Mouse (Mus musculus): Measurements from ENCODE around the gene Sptbn4.

The Sptbn4 gene

DNA sequence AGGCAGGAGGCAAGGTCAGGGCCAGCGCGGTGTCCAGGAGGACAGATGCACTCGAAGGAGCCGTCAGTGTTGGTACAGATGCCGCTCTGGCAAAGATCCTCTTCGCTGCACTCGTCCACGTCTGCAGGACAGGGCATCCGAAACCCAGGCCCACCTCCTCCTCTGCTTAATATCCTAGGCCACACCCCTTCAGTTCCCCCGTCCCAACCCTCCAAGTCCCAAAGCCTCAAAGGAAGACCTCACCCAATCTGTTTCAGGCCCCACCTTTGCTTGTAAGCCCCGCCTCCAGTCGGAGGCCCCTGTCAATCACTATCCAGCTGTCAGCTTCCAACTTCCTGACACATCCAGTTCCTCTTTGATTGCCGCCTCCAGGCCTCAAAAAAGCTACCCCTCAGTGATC lies 125.2 kb downstream of the Sptbn4 start:
- no peak for DNase-seq

GRCm38 (mm10) chr7:27319411-27319810 lies 128.1 kb downstream of the Sptbn4 start:
- no peak for DNase-seq

DNA sequence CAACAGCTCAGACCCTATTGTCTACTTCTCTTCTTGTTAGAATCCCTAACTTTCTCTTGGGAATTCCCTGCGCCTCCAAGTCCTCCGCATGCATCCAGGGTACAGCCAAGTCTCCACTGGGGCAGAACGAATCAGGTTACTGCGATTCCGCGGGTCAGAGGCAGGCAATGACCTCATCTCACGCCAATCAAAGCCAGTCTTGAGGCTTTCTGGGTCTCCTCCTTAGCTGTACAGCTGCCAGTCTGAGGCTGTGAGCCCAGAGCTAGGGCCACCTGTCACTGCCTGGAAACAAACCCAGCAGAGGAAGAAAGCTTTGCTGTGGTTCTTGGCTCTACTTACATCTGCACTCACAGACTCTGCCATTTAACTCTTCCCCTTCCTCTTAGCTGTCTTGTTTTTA lies 131.5 kb downstream of the Sptbn4 start:
- no peak for DNase-seq

DNA sequence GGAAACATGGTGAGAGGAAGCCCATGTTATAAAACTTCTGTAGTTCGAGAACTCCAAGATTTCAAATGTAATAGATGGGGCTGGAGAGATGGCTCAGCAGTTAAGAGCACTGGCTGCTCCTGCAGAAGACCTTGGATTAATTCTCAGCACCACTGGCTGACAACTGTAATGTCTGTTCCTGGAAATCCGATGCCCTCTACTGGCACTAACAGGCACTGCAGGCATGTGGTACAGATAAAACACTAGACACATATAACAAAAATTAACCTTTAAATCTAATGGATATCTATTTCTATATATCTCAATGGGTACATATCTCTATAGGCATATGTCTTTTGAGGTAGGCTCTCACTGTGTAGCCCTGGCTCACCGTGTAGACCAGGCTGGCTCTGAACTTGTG lies 133.1 kb downstream of the Sptbn4 start:
- DNase-seq = no peak

DNA sequence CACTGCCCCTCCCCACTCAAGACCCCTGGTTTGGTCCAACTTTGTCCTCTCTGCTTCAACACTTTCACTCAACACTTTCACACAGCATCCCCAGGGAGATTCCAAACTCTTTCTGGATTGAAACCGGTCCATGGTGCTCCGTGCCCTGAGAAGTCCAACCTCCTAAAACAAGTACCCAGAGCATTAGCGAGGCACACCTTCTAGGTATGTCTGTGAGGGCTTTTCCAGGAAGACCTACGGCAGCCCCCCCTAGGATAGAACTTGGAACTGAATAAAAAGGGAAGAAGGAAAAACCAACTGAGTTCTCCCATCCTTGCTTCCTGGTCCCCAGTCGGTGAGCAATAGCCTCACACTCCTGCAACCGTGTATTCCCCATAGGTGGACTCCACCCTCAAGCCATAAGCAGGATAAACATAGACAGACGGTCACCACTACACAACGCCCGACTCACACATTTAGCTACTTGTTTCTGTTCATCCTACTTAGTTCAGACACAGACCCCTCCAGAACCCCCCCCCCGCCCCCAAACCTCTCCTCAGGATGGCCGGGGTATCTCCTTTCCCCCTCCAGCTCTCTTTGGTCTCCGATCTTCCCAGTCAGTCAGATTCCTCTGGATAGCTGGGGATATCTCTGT lies 135.7 kb downstream of the Sptbn4 start:
- DNase-seq = no peak

- no peak for DNase-seq
Measured at GRCm38 (mm10) chr7:27310996-27311535, 136.4 kb downstream of the Sptbn4 start.

DNA sequence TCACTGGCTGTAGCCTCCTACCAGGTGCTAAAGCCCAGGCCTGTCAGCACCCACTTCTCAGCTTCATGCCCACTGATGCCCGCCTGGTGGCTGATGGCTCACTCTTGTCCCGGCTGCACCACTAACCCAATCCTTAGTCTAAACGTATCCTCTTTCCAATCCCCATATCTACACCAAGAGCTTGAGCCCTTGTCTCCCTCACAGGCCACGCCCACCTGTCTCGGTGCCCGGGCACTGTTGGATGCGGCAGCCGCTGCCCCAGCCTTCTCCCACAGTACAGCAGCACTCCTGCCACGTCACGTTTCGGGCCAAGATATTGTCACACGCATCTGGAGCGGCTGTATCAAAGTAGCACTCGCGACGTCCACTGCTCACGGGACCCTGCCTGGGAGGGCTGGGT lies 137.2 kb downstream of the Sptbn4 start:
- DNase-seq = peak; percentile 68

- no peak for DNase-seq
Measured at GRCm38 (mm10) chr7:27309832-27310231, 137.7 kb downstream of the Sptbn4 start.

DNA sequence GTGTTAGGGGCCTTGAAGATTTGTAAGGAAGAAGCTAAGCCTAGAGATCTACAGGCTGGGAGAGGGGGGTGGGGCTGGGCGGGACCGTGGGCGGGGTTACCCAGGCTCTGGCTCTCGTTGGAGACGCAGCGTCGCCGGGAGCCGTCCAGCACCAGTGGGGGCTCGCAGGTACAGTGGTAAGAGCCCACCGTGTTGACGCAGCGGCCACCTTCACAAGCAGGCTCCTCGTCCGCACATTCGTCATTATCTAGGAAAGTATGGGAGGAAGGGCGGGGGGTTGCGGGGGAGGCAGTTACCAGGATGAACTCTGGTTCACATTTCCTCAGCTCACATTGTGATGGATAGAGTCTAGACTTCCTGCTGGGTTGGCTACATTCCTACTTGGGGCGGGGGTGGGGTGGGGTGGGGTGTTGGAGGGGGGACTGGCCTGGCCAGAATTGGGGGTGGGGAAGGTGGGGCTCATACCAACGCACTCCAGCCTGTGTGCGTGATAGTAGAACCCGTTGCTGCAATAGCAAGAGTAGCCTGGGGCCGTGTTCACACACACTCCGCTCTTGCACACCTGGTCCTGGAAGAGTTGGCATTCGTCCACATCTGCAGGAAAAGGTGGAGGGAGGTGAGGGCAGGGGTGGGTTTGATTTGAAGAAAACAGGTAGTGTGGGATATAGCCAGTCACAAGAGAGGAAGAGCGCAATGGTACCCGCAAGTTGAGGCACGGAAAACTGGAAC lies 138.5 kb downstream of the Sptbn4 start:
- peak; percentile 72 for DNase-seq

DNA sequence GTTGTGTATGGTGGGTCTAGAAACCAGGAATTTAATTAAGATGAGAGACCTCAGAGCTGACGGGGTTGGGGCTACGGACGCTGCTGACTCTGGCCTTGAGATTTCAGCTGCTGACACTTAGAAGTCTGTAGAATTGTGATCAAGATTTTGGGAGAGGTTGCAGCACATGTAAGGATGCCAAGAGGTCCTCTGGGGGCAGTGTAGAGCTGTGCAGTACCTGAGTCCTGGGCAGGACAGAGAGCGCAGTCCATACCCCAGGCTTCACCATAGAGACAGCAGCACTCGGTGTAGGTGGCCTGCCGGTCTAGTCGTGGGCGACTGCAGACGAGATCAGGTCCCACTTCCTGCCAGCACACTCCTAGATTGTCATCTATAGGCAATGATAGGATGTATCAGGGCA lies 139.9 kb downstream of the Sptbn4 start:
- DNase-seq = peak; percentile 43
